Comparison of ENCODE assay signal across 8 mouse cellular contexts in genomic region chr4:45038879-45039278, GRCm38 (mm10). TPM values are rescaled to one million over a fixed set of nuclear protein-coding genes. Genes with fewer than 3 reads are reported as not detected.
DNase-seq lines count a peak whose midpoint lies in the region; ATAC-seq and TF ChIP-seq lines count a peak whose summit lies in the region.
"Not testable (repeated sequence)": the region's sequence is repeated elsewhere in the genome, so short reads cannot be mapped to it uniquely, and the experiment has no call there.

No protein-coding gene starts in this region.

- TF ChIP-seq CTCF in liver, embryonic 14.5 days (IDR thresholded peaks at IDR 0.05; ENCODE audit: low read depth) = peak; percentile 41

- DNase-seq in 3T3-L1 (ENCODE audit: low read depth, low spot score) = peak; percentile 42
- peak; percentile 26 for DNase-seq in MN1 (ENCODE audit: low spot score)
- peak; percentile 27 for DNase-seq in brain, adult 2 months (ENCODE audit: low read depth, low spot score)
- peak; percentile 20 for DNase-seq in hindbrain, embryonic 11.5 days (ENCODE audit: low spot score)
- DNase-seq in kidney, postnatal 10 days = peak; percentile 34
- DNase-seq in liver, embryonic 14.5 days (ENCODE audit: low read depth in 3 of 3, low spot score in 3 of 3) = not testable (repeated sequence)
- peak; percentile 9 for DNase-seq in midbrain, embryonic 14.5 days

- not testable (repeated sequence) for H3K4me2 ChIP-seq in heart, embryonic 11.5 days; hindbrain, embryonic 11.5 days (replicated peaks; ENCODE audit: low read depth, low read length); liver, embryonic 14.5 days (ENCODE audit: low read depth); midbrain, embryonic 14.5 days (ENCODE audit: low read length)

- not testable (repeated sequence) for H3K4me1 ChIP-seq in heart, embryonic 11.5 days (ENCODE audit: control insufficient read depth, insufficient read depth, low read length); hindbrain, embryonic 11.5 days (replicated peaks; ENCODE audit: control insufficient read depth, insufficient read depth, low read length); liver, embryonic 14.5 days (replicated peaks; ENCODE audit: control insufficient read depth in 2 of 2, insufficient read depth in 2 of 2, low read length in 1 of 2); midbrain, embryonic 14.5 days (ENCODE audit: control insufficient read depth, insufficient read depth, low read length)

- not testable (repeated sequence) for H3K27me3 ChIP-seq in heart, embryonic 11.5 days (ENCODE audit: control insufficient read depth, insufficient read depth, low read length); hindbrain, embryonic 11.5 days (ENCODE audit: control insufficient read depth, insufficient read depth, low read length); liver, embryonic 14.5 days (ENCODE audit: control insufficient read depth, insufficient read depth, low read length); midbrain, embryonic 14.5 days (ENCODE audit: control insufficient read depth, insufficient read depth, low read length)

- not testable (repeated sequence) for H3K4me3 ChIP-seq in heart, embryonic 11.5 days (ENCODE audit: low read depth, low read length); hindbrain, embryonic 11.5 days (ENCODE audit: low read depth, low read length); liver, embryonic 14.5 days (ENCODE audit: insufficient read depth in 1 of 2, low read depth in 2 of 2, low read length in 2 of 2); midbrain, embryonic 14.5 days (replicated peaks; ENCODE audit: low read depth, low read length)

- TF ChIP-seq EP300 in liver, embryonic 14.5 days (IDR thresholded peaks at IDR 0.05; ENCODE audit: low read depth) = not testable (repeated sequence)

- 47% methylated on average over 8 of the region's 8 CpGs for WGBS in heart, embryonic 11.5 days (ENCODE audit: insufficient replicate concordance)
- whole genome bisulfite sequencing in hindbrain, embryonic 11.5 days = 62% methylated on average over 8 of the region's 8 CpGs
- 35% methylated on average over 8 of the region's 8 CpGs for WGBS in liver, embryonic 14.5 days (ENCODE audit: insufficient replicate concordance)
- WGBS in midbrain, embryonic 14.5 days = 59% methylated on average over 8 of the region's 8 CpGs

- not testable (repeated sequence) for ATAC-seq in heart, embryonic 11.5 days (replicated peaks; ENCODE audit: insufficient number of reproducible peaks, low FRiP score, low TSS enrichment); hindbrain, embryonic 11.5 days (ENCODE audit: low FRiP score); liver, embryonic 14.5 days (ENCODE audit: insufficient read depth); midbrain, embryonic 14.5 days (ENCODE audit: low FRiP score, low TSS enrichment)

- not testable (repeated sequence) for H3K36me3 ChIP-seq in heart, embryonic 11.5 days (ENCODE audit: control insufficient read depth, insufficient read depth, low read length); hindbrain, embryonic 11.5 days (ENCODE audit: control insufficient read depth, insufficient read depth, low read length); liver, embryonic 14.5 days (replicated peaks; ENCODE audit: control insufficient read depth, insufficient read depth, low read depth)
- H3K36me3 ChIP-seq in midbrain, embryonic 14.5 days (ENCODE audit: control insufficient read depth, insufficient read depth, low read length) = peaks cover 61% of the 10 kb centered on the region

- peak overlapping the region; percentile 87 for H3K27ac ChIP-seq in heart, embryonic 11.5 days (ENCODE audit: low read depth, low read length)
- not testable (repeated sequence) for H3K27ac ChIP-seq in hindbrain, embryonic 11.5 days (ENCODE audit: low read depth, low read length); liver, embryonic 14.5 days; midbrain, embryonic 14.5 days (replicated peaks; ENCODE audit: low read depth, low read length)

- not testable (repeated sequence) for H3K9me3 ChIP-seq in heart, embryonic 11.5 days (replicated peaks; ENCODE audit: control insufficient read depth, low read length); hindbrain, embryonic 11.5 days (ENCODE audit: control insufficient read depth, low read length); liver, embryonic 14.5 days (ENCODE audit: control insufficient read depth, low read length); midbrain, embryonic 14.5 days (ENCODE audit: control insufficient read depth, low read length)

- not testable (repeated sequence) for H3K9ac ChIP-seq in heart, embryonic 11.5 days (ENCODE audit: low read depth, low read length); hindbrain, embryonic 11.5 days (ENCODE audit: low read depth, low read length); liver, embryonic 14.5 days (replicated peaks); midbrain, embryonic 14.5 days (replicated peaks; ENCODE audit: low read length)

RNA-seq across cellular contexts. Expression of gene Polr1e, which starts 20.5 kb away (rescaled TPM):
- 43.1 and 43.6 TPM in 2 replicates for polyA plus RNA-seq in heart, embryonic 11.5 days (2014; fragmentation: Nextera tagmentation; extraction: Ambion mirVana)
- 61.7 and 62.3 TPM in 2 replicates for polyA plus RNA-seq in hindbrain, embryonic 11.5 days (2014; fragmentation: Nextera tagmentation; extraction: Ambion mirVana)
- 4.2 and 7.8 TPM in 2 replicates for polyA plus RNA-seq in liver, embryonic 14.5 days (2012; rRNA removed)
- polyA plus RNA-seq in liver, embryonic 14.5 days (2014; fragmentation: Nextera tagmentation; extraction: Ambion mirVana) = 15.5 and 18.9 TPM in 2 replicates
- polyA plus RNA-seq in midbrain, embryonic 14.5 days (2014; fragmentation: Nextera tagmentation; extraction: Ambion mirVana) = 33.3 and 39.6 TPM in 2 replicates

RNA-seq across cellular contexts. Expression of gene Zbtb5, which starts 26.7 kb away (rescaled TPM):
- polyA plus RNA-seq in heart, embryonic 11.5 days (2014; fragmentation: Nextera tagmentation; extraction: Ambion mirVana) = 16.3 and 17.3 TPM in 2 replicates
- polyA plus RNA-seq in hindbrain, embryonic 11.5 days (2014; fragmentation: Nextera tagmentation; extraction: Ambion mirVana) = 42.7 and 44.9 TPM in 2 replicates
- 3.3 and 3.5 TPM in 2 replicates for polyA plus RNA-seq in liver, embryonic 14.5 days (2012; rRNA removed)
- 4.5 and 6.2 TPM in 2 replicates for polyA plus RNA-seq in liver, embryonic 14.5 days (2014; fragmentation: Nextera tagmentation; extraction: Ambion mirVana)
- polyA plus RNA-seq in midbrain, embryonic 14.5 days (2014; fragmentation: Nextera tagmentation; extraction: Ambion mirVana) = 45.7 and 55.5 TPM in 2 replicates

RNA-seq across cellular contexts. Expression of gene Fbxo10, which starts 45.5 kb away (rescaled TPM):
- polyA plus RNA-seq in heart, embryonic 11.5 days (2014; fragmentation: Nextera tagmentation; extraction: Ambion mirVana) = 6.4 and 9.2 TPM in 2 replicates
- 5.1 and 5.6 TPM in 2 replicates for polyA plus RNA-seq in hindbrain, embryonic 11.5 days (2014; fragmentation: Nextera tagmentation; extraction: Ambion mirVana)
- 3.5 and 4.3 TPM in 2 replicates for polyA plus RNA-seq in liver, embryonic 14.5 days (2012; rRNA removed)
- 2.4 and 3.4 TPM in 2 replicates for polyA plus RNA-seq in liver, embryonic 14.5 days (2014; fragmentation: Nextera tagmentation; extraction: Ambion mirVana)
- 10.5 and 11.2 TPM in 2 replicates for polyA plus RNA-seq in midbrain, embryonic 14.5 days (2014; fragmentation: Nextera tagmentation; extraction: Ambion mirVana)

RNA-seq across cellular contexts. Expression of gene Grhpr, which starts 57.7 kb away (rescaled TPM):
- polyA plus RNA-seq in heart, embryonic 11.5 days (2014; fragmentation: Nextera tagmentation; extraction: Ambion mirVana) = 84.3 and 87.9 TPM in 2 replicates
- 39.0 and 46.9 TPM in 2 replicates for polyA plus RNA-seq in hindbrain, embryonic 11.5 days (2014; fragmentation: Nextera tagmentation; extraction: Ambion mirVana)
- polyA plus RNA-seq in liver, embryonic 14.5 days (2012; rRNA removed) = 47.5 and 50.1 TPM in 2 replicates
- 75.7 and 75.9 TPM in 2 replicates for polyA plus RNA-seq in liver, embryonic 14.5 days (2014; fragmentation: Nextera tagmentation; extraction: Ambion mirVana)
- polyA plus RNA-seq in midbrain, embryonic 14.5 days (2014; fragmentation: Nextera tagmentation; extraction: Ambion mirVana) = 18.2 and 20.7 TPM in 2 replicates
